Mouse (Mus musculus): ENCODE results near the gene Rabl3.

- TF ChIP-seq HCFC1 (IDR thresholded peaks at IDR 0.05; ENCODE audit: borderline replicate concordance, insufficient read depth, low read length) (no peak), CHD2 (IDR thresholded peaks at IDR 0.05; ENCODE audit: low read depth, low read length) (no peak)
Observed at GRCm38 (mm10) chr16:37583306-37583705, 43.6 kb downstream of the Rabl3 start.

Measured in ES-E14 (cell line).